Mouse (Mus musculus): ENCODE data around the gene Elmsan1. TPM values are rescaled to one million over a fixed set of nuclear protein-coding genes. Genes with fewer than 3 reads are reported as not detected.
"Not testable (repeated sequence)": the region's sequence is repeated elsewhere in the genome, so short reads cannot be mapped to it uniquely, and the experiment has no call there.

Gene Elmsan1
- total RNA-seq (2021) = 10 to 100 TPM; 26.9 to 31.3 TPM
- long read RNA-seq, full-length matches to known transcripts = 4 of 17 reads
- long read RNA-seq, partial matches to known transcripts = 5 of 17 reads
- long read RNA-seq, other reads (novel, unspliced or antisense) = 8 of 17 reads

GRCm38 (mm10) chr12:84218289-84219120 is at the start of gene Elmsan1:
TSS of gene Elmsan1 (minus strand) at chr12:84218881.
- DNase-seq (ENCODE audit: low spot score in 2 of 2) = peak; percentile 45 to 68

GRCm38 (mm10) chr12:84267264-84267663 is 48.6 kb upstream of the Elmsan1 start:
- DNase-seq (ENCODE audit: low spot score in 2 of 2) = no peak

- DNase-seq (ENCODE audit: low spot score in 2 of 2) = no peak
Measured at GRCm38 (mm10) chr12:84260363-84260762, 41.7 kb upstream of the Elmsan1 start.

GRCm38 (mm10) chr12:84254886-84255285 is 36.2 kb upstream of the Elmsan1 start:
- no peak for DNase-seq (ENCODE audit: low spot score in 2 of 2)

- no peak for DNase-seq (ENCODE audit: low spot score in 2 of 2)
Measured at GRCm38 (mm10) chr12:84252811-84253210, 34.1 kb upstream of the Elmsan1 start.

GRCm38 (mm10) chr12:84249217-84249616 is 30.5 kb upstream of the Elmsan1 start:
- peak; percentile 26 to 71 for DNase-seq (ENCODE audit: low spot score in 2 of 2)

- DNase-seq (ENCODE audit: low spot score in 2 of 2) = no peak
Measured at GRCm38 (mm10) chr12:84245683-84246082, 27.0 kb upstream of the Elmsan1 start.

- no peak for DNase-seq (ENCODE audit: low spot score in 2 of 2)
Measured at GRCm38 (mm10) chr12:84243076-84243770, 24.5 kb upstream of the Elmsan1 start.

GRCm38 (mm10) chr12:84237036-84237435 is 18.4 kb upstream of the Elmsan1 start:
- not testable (repeated sequence) for DNase-seq (ENCODE audit: low spot score in 2 of 2)

GRCm38 (mm10) chr12:84235981-84236752 is 17.5 kb upstream of the Elmsan1 start:
- no peak for DNase-seq (ENCODE audit: low spot score in 2 of 2)

- no peak for DNase-seq (ENCODE audit: low spot score in 2 of 2)
Measured at GRCm38 (mm10) chr12:84235577-84235976, 16.9 kb upstream of the Elmsan1 start.

GRCm38 (mm10) chr12:84233488-84234100 is 14.9 kb upstream of the Elmsan1 start:
- no peak for DNase-seq (ENCODE audit: low spot score in 2 of 2)

- DNase-seq (ENCODE audit: low spot score in 2 of 2) = no peak
Measured at GRCm38 (mm10) chr12:84226117-84226840, 7.6 kb upstream of the Elmsan1 start.

GRCm38 (mm10) chr12:84222405-84222961 is 3.8 kb upstream of the Elmsan1 start:
- DNase-seq (ENCODE audit: low spot score in 2 of 2) = peak in 1 of 2 experiments; percentile 29

GRCm38 (mm10) chr12:84220951-84221891 is 2.5 kb upstream of the Elmsan1 start:
- no peak for DNase-seq (ENCODE audit: low spot score in 2 of 2)

GRCm38 (mm10) chr12:84220515-84220914 is 1.8 kb upstream of the Elmsan1 start:
- no peak for DNase-seq (ENCODE audit: low spot score in 2 of 2)

GRCm38 (mm10) chr12:84219121-84219561 is 460 bp upstream of the Elmsan1 start:
- DNase-seq (ENCODE audit: low spot score in 2 of 2) = peak in 1 of 2 experiments; percentile 48

- DNase-seq (ENCODE audit: low spot score in 2 of 2) = peak in 1 of 2 experiments; percentile 74
Measured at GRCm38 (mm10) chr12:84217508-84218131, 1.1 kb downstream of the Elmsan1 start.
